Mouse (Mus musculus) lung, adult 2 months (tissue): ENCODE results near the gene Rin2.

Experiments used
- CTCF ChIP-seq: fragments of 200-500 bp; IDR thresholded peaks from 2 replicates; pipeline ENCODE4 v1.5.1; 2011; ENCODE audit warnings: mild to moderate bottlenecking, low read length, control low read depth; ENCODE audit not compliant: insufficient read depth
- POLR2A ChIP-seq: fragments of 200-500 bp; IDR thresholded peaks from 2 replicates; pipeline ENCODE4 v1.6.1; 2011; ENCODE audit warnings: low read depth, mild to moderate bottlenecking, control low read depth, low read length, borderline replicate concordance; ENCODE audit errors: extremely low read depth

GRCm38 (mm10) chr2:145676936-145677335 is 1.9 kb downstream of the Rin2 start:
- TF ChIP-seq CTCF (no peak), POLR2A (no peak)
